Mouse (Mus musculus): ENCODE data around the gene Magohb.
"Not testable (repeated sequence)": the region's sequence is repeated elsewhere in the genome, so short reads cannot be mapped to it uniquely, and the experiment has no call there.

Gene Magohb

DNA sequence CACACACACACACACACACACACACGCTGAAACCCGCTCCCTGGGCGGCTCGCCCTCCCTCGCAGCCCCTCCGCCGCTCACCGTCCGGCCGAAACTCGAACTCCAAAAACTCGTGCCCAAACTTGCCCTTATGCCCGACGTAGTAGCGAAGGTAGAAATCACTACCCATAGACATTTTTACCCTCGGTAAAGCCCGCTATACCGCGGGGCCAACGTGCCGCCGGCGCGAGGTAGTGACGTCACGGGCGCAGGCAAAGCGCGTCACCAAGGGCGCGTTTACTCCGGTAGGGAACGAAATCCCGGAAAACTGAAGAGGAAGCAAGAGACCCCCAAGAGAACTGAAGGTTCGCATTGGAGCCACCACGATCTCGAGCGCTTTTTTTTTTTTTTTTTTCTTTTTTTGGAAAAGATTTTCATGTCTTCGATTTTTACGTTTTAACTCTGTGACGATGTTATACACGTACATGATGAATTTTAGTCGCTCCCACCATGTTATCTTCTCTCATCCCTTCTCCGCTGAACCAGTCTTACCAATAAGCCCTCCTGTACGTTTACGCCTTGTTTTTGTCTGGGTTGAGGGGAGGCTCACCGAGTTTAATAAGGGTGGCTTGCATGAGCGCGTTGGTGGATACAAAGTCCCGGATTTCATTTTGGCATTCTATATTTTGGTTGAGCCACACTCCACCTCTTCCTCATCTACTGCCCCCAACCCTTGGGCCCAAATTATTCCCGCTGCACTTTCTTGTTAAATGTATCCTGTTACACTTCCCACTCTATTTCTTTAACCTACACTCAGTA lies at the start of gene Magohb:
Gene Magohb (minus strand): TSS at position 254 of the 798 bp plus-strand sequence.
- peak; percentile 83 to 85 for DNase-seq (ENCODE audit: low read depth in 2 of 2, low spot score in 2 of 2)

DNA sequence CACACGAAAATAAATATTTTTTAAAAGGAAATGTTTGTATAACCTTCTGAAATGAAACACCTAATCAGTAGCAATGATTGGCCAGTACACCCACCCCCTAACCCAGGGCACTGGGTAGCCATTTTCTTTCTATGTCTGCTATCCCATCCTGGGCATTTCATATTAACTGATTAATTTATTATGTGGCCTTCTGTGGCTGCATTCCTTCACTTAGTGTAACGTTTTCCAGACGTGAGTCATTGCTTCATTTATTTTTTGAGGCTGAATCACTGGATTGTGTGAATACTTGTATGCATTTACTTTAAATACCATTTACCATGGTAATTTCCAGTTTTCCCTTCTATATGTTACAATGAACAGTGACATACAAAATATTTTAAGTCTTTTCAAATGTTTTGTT lies 47.0 kb upstream of the Magohb start:
- no peak for DNase-seq (ENCODE audit: low read depth in 2 of 2, low spot score in 2 of 2)

DNA sequence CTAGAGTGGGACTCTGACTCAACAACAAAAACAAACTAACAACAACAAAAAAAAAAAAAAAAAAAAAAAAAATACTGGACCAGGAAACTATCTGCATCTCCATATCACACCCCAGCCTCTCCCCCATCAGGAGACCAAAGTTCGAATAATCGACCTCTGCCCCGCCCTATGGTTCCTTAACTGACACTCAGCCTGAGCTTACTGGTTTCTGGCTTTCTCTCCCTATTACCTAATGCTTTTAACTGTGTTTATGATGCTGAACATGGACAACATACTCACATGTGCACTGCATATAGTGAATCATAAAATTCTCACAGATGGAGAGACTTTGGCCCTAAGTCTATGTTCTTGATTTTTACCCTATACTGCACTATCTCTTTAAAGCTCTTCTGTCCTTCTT lies 46.3 kb upstream of the Magohb start:
- no peak for DNase-seq (ENCODE audit: low read depth in 2 of 2, low spot score in 2 of 2)

DNA sequence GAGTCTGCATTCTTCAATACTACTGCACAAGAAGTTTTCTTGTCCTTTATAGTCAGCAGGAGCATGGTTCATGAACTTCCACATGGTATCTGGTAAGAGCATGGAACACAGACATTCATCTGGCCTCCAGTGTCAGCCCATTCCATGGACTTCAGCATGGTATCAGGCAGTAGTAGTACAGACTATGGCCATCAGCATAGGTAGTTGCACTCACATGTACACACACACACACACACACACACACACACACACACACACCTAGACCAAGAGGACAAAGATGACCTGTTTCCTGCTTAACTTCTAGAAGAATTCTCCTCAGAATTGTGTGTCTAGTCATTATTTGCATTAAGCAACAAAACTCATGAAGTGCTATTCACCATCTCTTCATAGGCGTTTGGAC lies 45.7 kb upstream of the Magohb start:
- DNase-seq (ENCODE audit: low read depth in 2 of 2, low spot score in 2 of 2) = no peak

DNA sequence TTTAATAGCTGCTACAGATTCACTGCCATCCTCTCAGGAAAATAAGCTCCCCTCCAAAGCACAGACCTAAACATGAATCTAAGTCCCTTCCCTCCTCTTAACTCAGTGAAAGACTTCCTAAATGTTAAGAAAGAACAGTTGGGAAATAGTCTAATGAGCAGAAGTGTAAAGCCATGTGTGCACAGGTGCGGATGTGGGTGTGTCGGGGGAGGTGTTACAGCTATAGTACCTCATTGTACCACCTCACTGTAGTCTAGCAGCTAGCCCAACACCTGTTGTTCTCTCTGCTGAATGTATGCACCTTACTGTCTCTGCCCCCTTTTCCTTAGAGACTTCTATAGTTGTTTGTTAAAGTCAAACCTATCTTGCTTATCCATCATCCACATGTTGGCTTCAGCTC lies 34.0 kb upstream of the Magohb start:
- no peak for DNase-seq (ENCODE audit: low read depth in 2 of 2, low spot score in 2 of 2)

DNA sequence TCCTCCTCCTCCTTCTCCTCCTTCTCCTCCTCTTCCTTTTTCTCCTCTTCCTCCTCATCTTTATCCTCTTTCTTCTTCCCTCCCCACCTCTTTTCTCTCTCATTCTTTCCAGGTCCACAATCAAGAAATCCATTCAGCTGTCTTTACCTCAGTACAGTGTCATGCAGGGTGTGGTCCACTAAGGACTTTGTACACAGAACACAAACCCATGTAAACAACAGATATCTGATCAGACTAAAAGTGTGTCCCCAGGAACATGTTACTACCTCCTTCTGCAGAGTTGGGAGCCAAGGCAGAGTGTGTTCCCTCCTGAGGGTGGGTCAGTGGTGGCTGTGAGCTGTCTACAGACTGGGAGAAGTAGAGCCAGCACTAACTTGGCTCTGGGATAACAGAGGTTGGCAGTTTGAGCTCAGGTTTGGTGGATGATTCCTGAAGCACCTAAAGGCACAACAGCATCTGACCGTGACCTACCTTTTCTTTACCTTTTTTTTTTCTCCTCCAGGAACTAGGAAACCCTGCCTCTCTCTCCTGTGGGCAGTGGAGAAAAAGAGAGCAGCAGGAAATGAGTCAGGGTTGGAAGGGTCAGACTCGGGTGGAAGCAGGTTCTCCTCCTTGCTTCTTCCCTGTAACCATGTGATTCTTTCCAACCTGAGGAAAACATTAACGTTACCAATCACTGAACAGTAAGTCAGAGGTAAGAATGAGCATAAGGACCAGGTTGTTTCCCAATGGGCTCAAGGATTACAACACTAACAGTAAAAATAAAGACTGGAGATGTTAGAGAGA lies 29.0 kb upstream of the Magohb start:
- DNase-seq (ENCODE audit: low read depth in 2 of 2, low spot score in 2 of 2) = no peak

DNA sequence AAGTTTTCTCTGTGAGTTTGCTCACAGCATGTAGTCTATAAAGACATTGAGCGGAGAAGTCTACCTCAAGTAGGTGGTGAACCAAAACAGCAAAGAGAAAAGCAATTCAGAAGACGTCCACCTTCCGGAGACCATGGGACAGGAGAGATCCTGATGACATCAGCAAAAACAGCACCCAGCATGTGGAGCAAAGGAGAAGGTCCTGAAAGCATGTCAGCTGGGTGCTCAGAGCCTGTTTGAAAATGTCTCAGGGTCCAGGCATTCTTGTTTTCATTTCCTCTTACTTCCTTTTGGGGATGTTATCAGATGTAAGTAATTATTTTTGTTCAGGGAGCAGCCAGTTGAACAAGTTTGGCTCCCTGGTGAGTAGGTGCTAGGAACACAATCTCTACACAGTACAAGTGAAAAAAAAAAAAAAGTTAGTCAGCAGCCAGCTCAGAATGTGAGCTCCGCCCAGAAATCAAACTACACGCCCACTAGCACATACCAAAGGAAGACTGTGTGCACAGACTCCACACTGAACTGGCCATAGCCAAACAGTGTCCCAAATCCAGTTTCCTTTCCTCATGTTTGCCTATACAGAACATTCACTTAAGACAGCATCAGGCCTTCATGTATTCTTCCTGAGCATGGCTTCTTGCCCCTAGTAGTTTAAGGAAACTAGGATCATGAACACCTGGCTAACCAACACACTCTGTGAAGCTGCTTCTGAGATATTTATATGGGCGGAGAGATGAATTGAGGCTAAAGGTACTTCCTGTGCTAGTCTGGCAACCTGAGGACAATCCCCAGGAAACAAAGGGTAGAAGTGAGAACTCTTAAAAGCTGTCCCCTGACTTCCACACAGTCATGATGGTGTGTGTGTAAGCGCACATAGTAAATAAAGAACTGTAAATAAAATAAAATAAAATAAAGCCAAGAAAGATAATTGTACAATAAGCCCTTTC lies 23.4 kb upstream of the Magohb start:
- no peak for DNase-seq (ENCODE audit: low read depth in 2 of 2, low spot score in 2 of 2)

DNA sequence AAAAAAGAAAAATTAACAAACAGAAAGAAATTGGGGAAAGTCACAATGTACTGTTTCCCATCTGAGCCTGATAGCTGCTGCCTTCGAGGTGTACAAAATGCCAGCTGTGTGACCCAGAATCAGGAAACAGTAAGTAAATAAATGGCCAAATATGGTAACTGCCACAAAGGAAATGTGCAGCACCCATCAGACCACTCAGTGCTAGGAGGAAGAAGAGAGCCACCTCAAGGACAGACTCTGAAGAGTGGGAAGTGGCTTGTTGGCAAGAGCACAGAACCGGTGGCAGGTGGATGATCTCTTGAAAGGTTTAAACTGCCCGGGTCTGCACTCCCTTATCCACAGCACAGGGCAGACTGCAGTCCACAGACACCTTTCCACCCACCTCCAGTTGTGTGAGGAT lies 15.0 kb upstream of the Magohb start:
- DNase-seq (ENCODE audit: low read depth in 2 of 2, low spot score in 2 of 2) = no peak

DNA sequence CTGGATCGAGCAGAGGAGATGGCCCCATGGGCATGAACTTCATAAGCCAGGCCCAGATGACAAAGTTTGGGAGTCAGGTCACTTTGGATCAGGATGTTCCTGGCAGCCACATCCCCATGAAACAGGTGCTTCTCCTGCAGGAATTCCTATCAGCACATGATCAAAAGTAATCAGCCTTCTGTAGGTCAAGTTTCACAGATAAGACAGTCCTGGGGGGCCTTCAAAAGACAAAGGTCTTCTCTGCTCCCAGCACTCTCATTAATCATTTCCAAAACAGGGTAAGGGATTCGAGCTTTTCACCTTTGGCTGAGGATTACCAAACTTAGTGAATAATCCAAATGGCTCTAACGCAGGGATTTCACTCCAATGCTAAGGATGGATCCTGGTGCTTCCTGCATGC lies 11.7 kb upstream of the Magohb start:
- DNase-seq (ENCODE audit: low read depth in 2 of 2, low spot score in 2 of 2) = no peak

DNA sequence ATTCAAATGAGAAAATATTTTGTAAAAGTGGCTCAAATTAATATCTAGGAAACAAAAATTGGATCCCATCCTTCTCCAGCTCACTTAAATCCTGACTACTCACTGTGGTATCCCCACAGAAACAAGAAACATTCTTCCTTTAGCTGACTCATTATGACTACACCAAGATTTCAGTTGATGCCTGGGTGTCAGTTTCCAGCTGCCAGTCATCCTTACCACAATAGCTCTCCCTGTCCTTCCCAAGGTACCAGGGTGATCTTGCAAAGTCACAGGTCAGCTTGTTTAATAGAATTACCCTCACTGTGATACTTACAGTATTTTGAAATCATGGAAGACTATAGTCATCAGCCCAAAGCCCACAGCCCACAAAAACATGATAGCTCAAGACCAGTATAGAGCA lies 5.5 kb upstream of the Magohb start:
- no peak for DNase-seq (ENCODE audit: low read depth in 2 of 2, low spot score in 2 of 2)

DNA sequence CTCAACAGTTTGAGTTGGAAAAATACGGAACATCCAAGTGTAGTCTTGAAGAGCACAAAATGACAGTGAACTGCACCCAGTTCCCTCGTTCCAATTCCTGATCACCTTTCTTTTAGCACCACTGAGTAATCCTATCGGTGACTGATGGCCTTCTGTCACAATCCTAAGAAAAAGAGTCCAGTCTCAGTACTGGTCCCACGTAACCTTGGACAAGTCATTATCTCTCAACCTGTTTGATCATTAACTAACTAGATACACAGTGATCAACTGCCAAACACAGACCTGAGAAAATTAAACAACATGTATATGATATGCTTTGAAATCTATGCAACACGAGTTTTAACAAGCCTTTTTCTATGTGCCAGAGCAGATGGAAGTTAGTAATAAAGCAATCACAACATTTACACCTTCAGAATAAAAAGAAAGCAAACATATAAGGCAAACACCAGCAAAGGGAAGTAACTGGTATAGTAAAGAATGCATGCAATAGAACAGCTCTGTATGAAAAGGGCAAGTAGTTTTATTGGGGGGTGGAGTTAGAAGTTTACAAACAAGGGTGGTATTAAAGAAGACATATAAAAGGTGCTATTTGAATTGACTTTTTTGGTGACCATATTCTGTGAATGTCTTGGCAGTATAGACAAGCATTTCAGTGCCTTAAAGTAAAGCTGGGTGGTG lies 1.5 kb upstream of the Magohb start:
- no peak for DNase-seq (ENCODE audit: low read depth in 2 of 2, low spot score in 2 of 2)

DNA sequence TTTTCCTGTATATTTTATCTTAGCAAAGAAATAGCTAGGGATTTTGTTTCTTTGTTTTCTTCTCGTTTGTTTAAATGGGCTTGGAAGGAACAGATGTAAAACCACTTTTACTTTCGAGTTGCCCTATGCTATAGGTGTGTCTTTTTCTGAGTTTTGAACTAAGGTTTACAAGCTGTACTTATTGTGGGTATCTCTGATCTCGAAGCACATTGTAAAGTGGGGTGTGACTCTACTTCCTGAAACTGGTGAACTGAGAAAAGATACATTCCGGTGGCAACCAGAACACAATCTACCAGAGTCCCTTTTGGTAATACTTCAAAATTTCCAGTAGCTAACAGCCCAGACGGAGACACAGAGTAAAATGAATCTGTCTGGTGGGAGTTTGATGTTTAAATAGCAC lies 872 bp upstream of the Magohb start:
- no peak for DNase-seq (ENCODE audit: low read depth in 2 of 2, low spot score in 2 of 2)

DNA sequence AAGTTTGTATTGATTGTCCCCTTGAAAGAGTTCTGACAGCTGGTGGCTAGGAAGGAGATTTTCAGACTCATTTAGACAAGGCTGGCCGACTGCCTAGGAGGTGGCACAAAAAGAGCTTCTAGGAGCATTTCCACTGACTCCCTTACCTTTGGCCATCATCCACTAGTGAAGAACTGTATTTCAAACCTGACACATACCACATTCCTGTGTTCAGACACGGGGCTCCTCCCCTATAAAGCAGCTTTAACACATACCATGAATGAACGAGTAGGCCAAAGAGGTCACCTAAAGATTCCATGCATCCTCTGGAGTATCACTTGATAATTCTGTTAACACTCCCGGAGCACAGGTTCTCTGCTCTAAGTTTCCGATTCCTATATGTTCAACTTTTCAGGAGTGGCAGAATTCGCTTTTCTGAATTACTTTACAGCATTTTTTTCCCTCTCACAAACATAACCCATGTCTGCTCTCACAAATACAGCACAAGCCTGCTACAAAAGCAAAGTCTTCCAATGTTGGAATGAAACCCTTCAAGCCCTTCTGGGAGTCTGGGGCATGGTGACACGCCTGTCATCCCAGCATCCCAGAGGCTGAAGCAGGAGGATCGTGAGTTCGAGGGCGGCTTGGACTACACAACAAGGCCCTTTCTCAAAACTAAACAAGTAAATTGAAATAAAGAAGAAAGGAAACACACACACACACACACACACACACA lies 611 bp downstream of the Magohb start:
- DNase-seq (ENCODE audit: low read depth in 2 of 2, low spot score in 2 of 2) = no peak

DNA sequence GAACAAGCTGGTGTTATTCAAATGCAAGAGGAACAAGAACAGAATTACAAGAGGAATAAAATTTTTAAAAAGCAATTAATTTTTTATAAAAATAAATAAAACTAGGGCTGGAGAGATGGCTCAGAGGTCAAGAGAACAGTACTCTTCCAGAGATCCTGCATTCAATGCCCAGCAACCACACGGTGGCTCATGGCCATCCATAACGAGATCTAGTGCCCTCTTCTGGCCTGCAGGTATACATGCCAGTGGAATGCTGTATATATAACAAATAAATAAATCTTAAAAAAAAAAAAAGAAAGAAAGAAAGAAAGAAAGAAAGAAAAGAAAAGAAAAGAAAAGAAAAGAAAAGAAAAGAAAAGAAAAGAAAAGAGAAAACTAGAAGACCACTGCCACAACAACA lies 2.6 kb downstream of the Magohb start:
- no peak for DNase-seq (ENCODE audit: low read depth in 2 of 2, low spot score in 2 of 2)

DNA sequence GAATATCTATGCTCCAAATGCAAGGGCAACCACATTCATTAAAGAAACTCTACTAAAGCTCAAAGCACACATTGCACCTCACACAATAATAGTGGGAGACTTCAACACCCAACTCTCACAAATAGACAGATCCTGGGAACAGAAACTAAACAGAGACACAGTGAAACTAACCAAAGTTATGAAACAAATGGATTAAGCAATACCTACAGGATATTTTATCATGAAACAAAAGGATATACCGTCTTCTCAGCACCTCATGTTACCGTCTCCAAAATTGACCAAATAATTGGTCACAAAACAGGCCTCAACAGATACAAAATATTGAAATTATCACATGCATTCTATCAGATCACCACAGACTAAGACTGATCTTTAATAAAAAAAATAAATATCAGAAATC lies 14.9 kb downstream of the Magohb start:
- DNase-seq (ENCODE audit: low read depth in 2 of 2, low spot score in 2 of 2) = not testable (repeated sequence)

DNA sequence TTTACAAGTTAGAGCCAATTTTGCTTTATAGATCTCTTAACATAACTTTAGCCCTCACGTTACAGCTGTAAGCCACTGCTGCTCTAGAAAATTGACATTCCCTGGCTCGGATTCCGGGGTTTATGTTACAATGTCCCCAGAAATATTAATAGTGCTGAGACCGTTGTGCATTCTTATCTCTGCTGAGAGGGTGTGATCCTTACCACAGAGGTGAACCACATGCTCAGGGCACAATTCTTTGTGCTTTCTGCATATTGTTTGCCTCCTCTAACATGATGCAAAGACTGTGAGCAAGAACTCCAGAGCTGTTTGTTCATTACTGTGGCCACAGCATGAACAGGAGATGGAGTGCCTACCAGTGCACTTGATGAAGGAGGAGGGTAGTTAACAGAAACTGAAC lies 16.4 kb downstream of the Magohb start:
- DNase-seq (ENCODE audit: low read depth in 2 of 2, low spot score in 2 of 2) = no peak

DNA sequence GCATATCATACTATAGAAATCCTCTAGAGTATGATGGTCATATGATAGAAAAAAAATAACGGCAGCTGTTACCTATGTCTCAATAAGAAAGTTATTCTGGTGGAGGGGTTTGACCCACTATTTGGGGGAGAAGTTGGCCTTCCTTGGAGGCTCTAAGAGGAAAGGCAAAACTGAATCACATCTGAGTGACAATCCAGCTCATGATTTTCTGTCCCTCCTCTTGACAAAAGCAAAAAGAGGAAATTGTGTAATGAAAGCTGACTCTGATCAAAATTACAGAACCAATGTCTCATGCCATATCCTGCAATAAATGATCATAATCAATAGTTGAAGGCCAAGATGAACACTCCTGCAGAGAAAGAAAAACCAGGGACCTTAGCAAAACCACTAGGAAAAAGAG lies 20.7 kb downstream of the Magohb start:
- no peak for DNase-seq (ENCODE audit: low read depth in 2 of 2, low spot score in 2 of 2)

DNA sequence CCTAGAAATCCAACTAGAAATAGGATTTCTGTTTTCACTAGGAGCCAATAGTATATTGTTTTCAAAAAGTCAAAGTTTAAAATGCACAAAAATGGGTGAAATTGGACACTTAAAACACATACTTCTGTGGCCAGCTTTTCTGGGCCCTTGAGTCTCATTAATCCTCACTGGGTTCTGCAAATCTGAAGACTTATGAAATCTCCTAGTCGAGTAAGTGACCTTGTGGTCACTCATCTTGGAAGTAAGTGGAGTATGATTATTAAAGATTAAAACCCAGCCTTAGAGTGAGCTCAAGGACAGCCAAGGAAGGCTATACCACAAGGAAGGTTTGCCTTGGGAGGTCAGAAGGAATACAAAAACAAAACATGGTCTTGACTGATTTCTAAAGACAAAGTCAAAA lies 22.7 kb downstream of the Magohb start:
- DNase-seq (ENCODE audit: low read depth in 2 of 2, low spot score in 2 of 2) = no peak

DNA sequence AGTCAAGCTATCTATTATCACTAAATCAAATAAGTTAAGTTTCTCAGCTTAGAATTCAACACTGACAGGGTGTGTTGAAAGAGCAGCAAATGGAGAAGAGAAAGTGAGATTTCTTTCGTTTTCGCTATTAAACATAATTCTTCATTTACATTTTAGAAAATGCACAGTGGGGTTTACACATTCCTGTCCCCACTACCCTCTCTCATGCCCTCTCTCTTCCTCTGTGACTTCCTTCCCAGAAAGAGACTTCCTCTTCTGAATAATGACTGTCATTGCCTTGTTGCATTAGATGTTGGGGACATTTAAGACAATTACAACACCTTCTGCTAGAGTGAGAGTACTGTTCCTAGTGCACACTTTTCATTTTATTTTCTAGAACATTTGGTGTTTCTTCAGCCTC lies 23.4 kb downstream of the Magohb start:
- no peak for DNase-seq (ENCODE audit: low read depth in 2 of 2, low spot score in 2 of 2)

DNA sequence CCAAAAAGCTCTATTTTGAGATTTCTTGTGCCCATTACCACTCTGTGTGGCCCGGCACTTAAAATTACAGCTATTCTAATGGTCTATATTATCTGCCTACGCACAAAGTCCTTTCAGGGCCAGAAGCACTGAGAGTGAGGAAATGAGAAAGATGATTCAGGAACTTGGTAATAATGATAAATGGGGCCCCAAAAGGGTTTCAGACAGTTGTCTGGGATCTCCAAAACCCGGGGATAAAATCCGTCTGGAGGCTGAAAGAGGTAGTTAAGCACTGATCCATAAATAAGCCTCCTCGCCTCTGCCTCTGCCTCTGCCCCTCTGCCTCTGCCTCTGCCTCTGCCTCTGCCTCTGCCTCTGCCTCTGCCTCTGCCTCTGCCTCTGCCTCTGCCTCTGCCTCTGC lies 28.9 kb downstream of the Magohb start:
- no peak for DNase-seq (ENCODE audit: low read depth in 2 of 2, low spot score in 2 of 2)
